Mouse (Mus musculus) heart, embryonic 15.5 days (tissue): ENCODE measurements around the gene Gm7361. TPM values are rescaled to one million over a fixed set of nuclear protein-coding genes. Genes with fewer than 3 reads are reported as not detected.
"Not testable (repeated sequence)": the region's sequence is repeated elsewhere in the genome, so short reads cannot be mapped to it uniquely, and the experiment has no call there.

Experiments used
- ATAC-seq: fragments of 200-750 bp; cut with Nextera tagmentation; replicated peaks from 2 replicates; pipeline ENCODE4 v1.8.0; 2017; ENCODE audit warnings: low read depth, moderate TSS enrichment; ENCODE audit not compliant: insufficient number of reproducible peaks, insufficient read depth, low FRiP score
- H3K27ac ChIP-seq: fragments of 300-500 bp; sonication (generic); 2 replicates; pipeline ENCODE4 v1.5.1; 2015; ENCODE audit warnings: mild to moderate bottlenecking, inconsistent platforms
- H3K27me3 ChIP-seq: fragments of 300-500 bp; sonication (generic); 2 replicates; pipeline ENCODE4 v1.6.1; 2015; ENCODE audit warnings: inconsistent platforms
- H3K36me3 ChIP-seq: fragments of 300-500 bp; sonication (generic); 2 replicates; pipeline ENCODE4 v1.6.1; 2015; ENCODE audit warnings: mild to moderate bottlenecking, inconsistent platforms
- H3K4me1 ChIP-seq: fragments of 300-500 bp; sonication (generic); replicated peaks from 2 replicates; pipeline ENCODE4 v1.6.1; 2015; ENCODE audit warnings: inconsistent platforms
- H3K4me2 ChIP-seq: fragments of 300-500 bp; sonication (generic); 2 replicates; pipeline ENCODE4 v1.6.1; 2015; ENCODE audit warnings: inconsistent platforms, mild to moderate bottlenecking, moderate library complexity
- H3K4me3 ChIP-seq: fragments of 300-500 bp; sonication (generic); 2 replicates; pipeline ENCODE4 v1.5.1; 2015; ENCODE audit warnings: mild to moderate bottlenecking, inconsistent platforms
- H3K9ac ChIP-seq: fragments of 300-500 bp; sonication (generic); 2 replicates; pipeline ENCODE4 v1.6.1; 2015; ENCODE audit warnings: mild to moderate bottlenecking, inconsistent platforms
- H3K9me3 ChIP-seq: fragments of 300-500 bp; sonication (generic); replicated peaks from 2 replicates; pipeline ENCODE4 v1.6.1; 2016; ENCODE audit warnings: inconsistent platforms
- WGBS: fragments of 180-500 bp; shearing (Covaris S2); methylation state at CpG from one replicate; pipeline ENCODE4 v1.1.7; 2015; ENCODE audit warnings: mixed read lengths; 5-methylcytosine and 5-hydroxymethylcytosine counted together
- polyA plus RNA-seq: library from polyadenylated mRNA; unstranded; fragments of >200 nt; fragmentation: Nextera tagmentation; extraction: Ambion mirVana; gene quantifications from 2 replicates; pipeline ENCODE4 v1.2.1, GENCODE M21; 2015

Gene Gm7361
- 0.05 TPM in 1 of 2 replicates, not detected in the other for polyA plus RNA-seq

DNA sequence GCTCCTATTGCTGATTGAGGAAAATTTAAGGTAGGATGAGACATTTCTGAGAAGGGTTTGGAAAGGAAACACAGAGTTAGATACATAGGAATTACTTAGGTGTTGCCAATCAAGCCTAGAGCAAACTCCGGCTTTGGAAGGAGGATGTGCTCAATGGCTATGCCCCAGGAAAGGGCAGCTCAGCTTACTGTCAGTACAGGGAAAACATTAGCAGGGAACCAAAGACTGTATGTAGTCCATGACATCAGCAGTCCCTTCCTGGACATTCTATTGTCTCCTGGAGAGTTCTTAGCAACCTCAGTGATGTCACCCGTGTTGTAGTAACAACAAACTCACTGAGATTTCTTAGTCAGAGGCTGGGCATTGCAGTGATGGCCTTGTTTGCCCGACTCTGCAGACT lies at the start of gene Gm7361:
Gm7361 (plus strand) TSS at position 301 of the 400 bp plus-strand sequence.
- not testable (repeated sequence) for ATAC-seq, H3K9ac ChIP-seq, H3K27me3 ChIP-seq, H3K4me3 ChIP-seq, H3K4me1 ChIP-seq, H3K4me2 ChIP-seq, H3K27ac ChIP-seq, H3K36me3 ChIP-seq, H3K9me3 ChIP-seq
- WGBS: 63% methylated on average over 3 of the region's 3 CpGs

DNA sequence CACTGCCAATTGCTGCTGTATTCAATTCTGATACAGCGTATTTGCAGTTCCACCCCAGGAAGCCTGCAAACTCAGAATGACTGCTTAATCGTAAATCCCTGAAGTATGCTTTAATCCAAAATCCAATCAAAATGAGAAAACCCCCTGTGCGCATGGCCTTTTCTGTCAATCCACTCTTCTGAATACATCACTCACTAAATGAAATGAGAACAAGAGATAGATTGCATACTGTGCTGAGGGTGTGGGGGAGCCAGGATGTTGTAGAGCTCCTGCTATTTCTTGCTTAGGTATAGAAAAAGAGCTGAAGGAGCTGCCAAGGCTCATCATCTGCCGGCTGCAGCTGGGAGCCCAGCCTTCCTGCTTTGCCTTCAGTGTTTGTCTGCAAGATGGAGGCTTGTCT lies 46.5 kb upstream of the Gm7361 start:
- Histone ChIP-seq H3K36me3 (no peaks in the 10 kb centered on the region), H3K27ac (no peak overlapping the region), H3K4me1 (no peaks in the 10 kb centered on the region), H3K9me3 (no peaks in the 10 kb centered on the region), H3K4me3 (no peak overlapping the region), H3K9ac (no peak overlapping the region), H3K4me2 (no peak overlapping the region), H3K27me3 (no peaks in the 10 kb centered on the region)
- 83% methylated on average over 4 of the region's 4 CpGs for WGBS
- no peak for ATAC-seq

DNA sequence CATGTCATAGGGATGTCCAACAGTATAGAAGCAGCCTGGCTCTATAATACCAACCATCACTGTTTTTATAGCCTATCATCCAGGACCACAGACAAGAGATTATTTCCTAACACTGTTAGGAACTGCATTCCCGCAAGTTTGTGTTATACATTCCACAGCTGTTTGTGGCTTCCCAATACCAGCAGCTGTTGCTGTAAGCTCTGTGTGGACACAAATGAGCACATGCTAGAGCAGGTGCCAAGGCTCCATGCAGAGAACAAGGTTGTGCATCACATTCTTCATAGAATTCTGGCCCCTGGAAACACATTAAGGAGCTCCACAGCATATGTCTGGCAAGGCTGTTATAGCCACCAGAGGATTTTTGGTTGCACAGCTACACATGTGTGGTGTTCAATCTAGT lies 35.4 kb upstream of the Gm7361 start:
- 60% methylated on average over 1 of the region's 1 CpGs for WGBS
- Histone ChIP-seq H3K9ac (no peak overlapping the region), H3K27ac (no peak overlapping the region), H3K9me3 (no peaks in the 10 kb centered on the region), H3K4me2 (no peak overlapping the region), H3K4me1 (no peaks in the 10 kb centered on the region), H3K36me3 (no peaks in the 10 kb centered on the region), H3K27me3 (no peaks in the 10 kb centered on the region), H3K4me3 (no peak overlapping the region)
- no peak for ATAC-seq

DNA sequence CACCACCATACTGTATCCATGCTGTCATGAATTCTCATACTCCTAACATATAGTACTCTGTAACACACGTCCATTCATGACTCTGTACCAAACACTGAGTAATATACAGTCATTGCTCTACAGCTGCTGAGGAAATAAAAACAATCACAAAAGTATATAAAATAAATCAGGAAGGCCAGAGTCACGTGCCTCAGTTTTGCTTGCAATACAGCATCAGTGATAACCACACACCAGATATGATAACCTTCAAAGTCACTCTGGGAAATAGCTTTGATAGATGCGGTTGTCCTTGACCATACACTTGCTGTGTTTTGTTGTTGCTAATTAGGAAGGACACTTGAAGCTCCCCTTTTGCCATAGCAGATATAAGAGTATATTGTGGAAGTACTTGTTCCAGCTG lies 9.2 kb downstream of the Gm7361 start:
- not testable (repeated sequence) for H3K9ac ChIP-seq, H3K27me3 ChIP-seq, H3K36me3 ChIP-seq, H3K27ac ChIP-seq, H3K4me1 ChIP-seq, ATAC-seq, H3K9me3 ChIP-seq, H3K4me2 ChIP-seq, H3K4me3 ChIP-seq
- 54% methylated on average over 3 of the region's 3 CpGs for WGBS

DNA sequence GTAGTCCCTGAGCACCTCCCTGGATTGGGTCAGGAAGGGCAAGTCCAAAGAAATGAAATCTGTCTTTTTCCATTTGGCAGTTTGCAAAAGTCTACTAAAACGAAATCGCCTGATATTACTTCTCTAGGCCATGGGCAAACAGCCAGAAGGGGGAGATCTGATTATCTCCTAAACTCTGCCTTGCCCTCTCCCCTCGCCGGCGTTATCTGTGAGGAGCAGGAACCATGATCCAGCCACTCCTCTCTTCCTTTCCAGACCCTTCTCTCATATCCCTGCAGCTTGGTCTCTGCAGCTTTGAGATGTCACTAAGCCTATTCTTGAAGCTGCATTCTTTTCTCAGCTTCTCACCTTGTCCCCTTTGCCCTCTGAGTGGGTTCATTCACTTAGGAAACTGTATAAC lies 22.9 kb downstream of the Gm7361 start:
- no peak for ATAC-seq

DNA sequence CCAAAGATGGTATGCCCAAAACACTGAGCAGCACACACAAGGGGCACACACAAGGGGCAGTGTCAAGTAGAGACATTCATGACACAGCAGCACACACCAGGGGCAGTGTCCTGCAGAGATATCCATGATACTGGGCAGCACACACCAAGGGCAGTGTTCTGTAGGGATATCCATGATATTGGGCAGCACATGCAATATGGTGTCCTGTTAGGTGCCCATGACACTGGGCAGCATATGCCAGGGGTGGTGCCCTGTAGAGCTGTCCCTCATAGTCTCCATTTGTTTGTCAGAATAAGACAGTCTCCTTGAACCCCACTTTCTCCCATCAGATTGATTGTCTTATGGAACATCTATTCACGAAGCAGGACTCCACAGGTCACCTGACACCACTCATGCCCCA lies 24.2 kb downstream of the Gm7361 start:
- ATAC-seq: no peak
- Histone ChIP-seq H3K9ac (no peak overlapping the region), H3K36me3 (no peaks in the 10 kb centered on the region), H3K4me2 (no peak overlapping the region), H3K4me3 (no peak overlapping the region), H3K27ac (no peak overlapping the region), H3K9me3 (no peaks in the 10 kb centered on the region), H3K27me3 (no peaks in the 10 kb centered on the region), H3K4me1 (no peaks in the 10 kb centered on the region)
- WGBS: 92% methylated on average over 1 of the region's 1 CpGs

More for the DNA sequence above, 22.9 kb downstream of the Gm7361 start:
- no peaks in the 10 kb centered on the region for H3K9me3 ChIP-seq
- H3K36me3 ChIP-seq: no peaks in the 10 kb centered on the region
- H3K4me1 ChIP-seq: no peaks in the 10 kb centered on the region
- H3K27ac ChIP-seq: no peak overlapping the region
- no peak overlapping the region for H3K4me2 ChIP-seq
- 51% methylated on average over 5 of the region's 5 CpGs for WGBS
- no peak overlapping the region for H3K4me3 ChIP-seq
- H3K9ac ChIP-seq: no peak overlapping the region
- no peaks in the 10 kb centered on the region for H3K27me3 ChIP-seq

DNA sequence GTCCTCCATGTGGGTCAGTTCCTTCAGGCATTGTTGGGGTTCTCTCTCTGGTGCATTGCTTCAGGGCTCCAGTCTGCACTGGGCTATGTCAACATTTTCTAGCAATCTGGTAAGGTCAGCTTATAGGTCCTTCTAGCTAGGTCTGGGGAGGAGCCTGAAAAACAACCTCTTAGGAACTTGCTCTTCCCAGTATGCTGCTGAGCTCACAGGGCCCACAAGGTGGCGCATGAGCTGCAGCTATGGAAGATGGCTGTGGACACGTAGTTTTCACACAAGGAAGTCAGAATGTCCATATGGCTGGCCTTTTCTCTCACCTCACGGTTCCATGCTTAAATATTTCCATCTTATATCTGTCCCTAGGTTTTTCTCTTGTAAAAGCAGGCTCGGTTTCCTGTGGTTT lies 24.8 kb downstream of the Gm7361 start:
- 3% methylated on average over 4 of the region's 4 CpGs for WGBS
- ATAC-seq: no peak
- Histone ChIP-seq H3K36me3 (no peaks in the 10 kb centered on the region), H3K9ac (no peak overlapping the region), H3K27me3 (no peaks in the 10 kb centered on the region), H3K27ac (no peak overlapping the region), H3K4me2 (no peak overlapping the region), H3K4me3 (no peak overlapping the region), H3K4me1 (no peaks in the 10 kb centered on the region), H3K9me3 (no peaks in the 10 kb centered on the region)

DNA sequence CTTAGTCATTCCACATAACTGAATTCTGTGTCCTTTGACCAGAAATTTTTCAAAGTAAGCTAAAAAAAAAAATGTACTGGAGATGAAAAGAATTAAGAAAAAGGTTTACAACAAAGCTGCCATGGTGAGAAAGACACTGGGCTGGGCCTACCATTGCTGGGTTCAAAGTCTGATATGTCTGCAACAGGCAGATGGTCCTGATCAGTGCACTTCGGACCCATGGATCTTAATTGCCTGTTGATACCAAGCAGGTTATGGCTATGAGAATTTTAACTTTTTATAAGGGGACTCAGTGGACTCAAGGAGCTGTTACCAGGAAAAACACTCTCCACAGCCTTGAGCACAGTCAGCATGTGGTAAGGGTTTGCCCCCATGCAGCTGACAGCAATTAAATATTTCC lies 25.9 kb downstream of the Gm7361 start:
- WGBS: 73% methylated on average over 1 of the region's 1 CpGs

DNA sequence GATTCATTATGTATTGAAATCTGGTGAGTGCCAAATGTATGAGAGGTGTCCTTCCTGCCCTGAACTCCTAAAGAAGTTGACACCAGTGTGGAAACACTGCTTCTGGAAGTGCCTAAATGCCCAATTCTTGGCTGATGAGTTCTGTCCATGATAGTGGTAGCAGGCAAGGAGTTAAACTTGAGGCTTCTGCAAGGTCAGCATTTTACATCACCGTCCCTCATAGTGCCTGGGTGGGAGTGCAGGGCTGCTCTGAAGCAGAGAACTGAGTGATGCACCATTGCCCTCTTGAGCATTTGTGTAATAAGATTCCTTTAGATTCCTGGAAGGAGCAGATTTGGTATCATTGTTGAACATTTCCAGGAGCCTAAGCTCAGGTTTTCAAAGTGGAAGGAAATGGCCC lies 34.1 kb downstream of the Gm7361 start:
- Histone ChIP-seq H3K4me1 (no peaks in the 10 kb centered on the region), H3K9me3 (no peaks in the 10 kb centered on the region), H3K27me3 (no peaks in the 10 kb centered on the region), H3K4me2 (no peak overlapping the region), H3K36me3 (no peaks in the 10 kb centered on the region), H3K9ac (no peak overlapping the region), H3K27ac (no peak overlapping the region), H3K4me3 (no peak overlapping the region)
- no peak for ATAC-seq
- 54% methylated on average over 1 of the region's 1 CpGs for WGBS

More for the DNA sequence above, 25.9 kb downstream of the Gm7361 start:
- no peaks in the 10 kb centered on the region for H3K4me1 ChIP-seq
- no peaks in the 10 kb centered on the region for H3K9me3 ChIP-seq
- H3K27me3 ChIP-seq: no peaks in the 10 kb centered on the region
- ATAC-seq: no peak
- H3K4me2 ChIP-seq: no peak overlapping the region
- H3K9ac ChIP-seq: no peak overlapping the region
- no peak overlapping the region for H3K27ac ChIP-seq
- H3K36me3 ChIP-seq: no peaks in the 10 kb centered on the region
- H3K4me3 ChIP-seq: no peak overlapping the region

DNA sequence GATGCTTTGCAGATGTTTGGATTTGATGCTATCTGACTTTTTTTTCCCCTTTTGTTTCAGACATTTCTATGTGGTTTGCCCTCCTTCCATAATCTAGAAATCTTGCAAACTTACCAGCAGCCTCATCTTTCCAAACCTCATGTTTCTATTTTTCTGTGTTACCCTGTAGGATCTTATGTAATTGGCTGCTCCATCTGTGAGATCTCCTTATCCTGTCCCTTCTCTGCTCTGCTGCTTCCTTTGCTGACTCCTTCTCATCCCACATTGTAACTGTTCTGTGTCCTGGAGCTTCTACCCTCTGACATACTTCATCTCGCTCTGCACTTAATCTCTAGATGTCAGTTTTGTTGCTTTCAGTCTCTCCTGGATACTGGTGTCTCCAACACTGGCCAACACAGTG lies 35.8 kb downstream of the Gm7361 start:
- Histone ChIP-seq H3K9ac (no peak overlapping the region), H3K4me2 (no peak overlapping the region), H3K4me3 (no peak overlapping the region), H3K27me3 (no peaks in the 10 kb centered on the region), H3K9me3 (no peaks in the 10 kb centered on the region), H3K27ac (no peak overlapping the region), H3K36me3 (no peaks in the 10 kb centered on the region), H3K4me1 (no peaks in the 10 kb centered on the region)
- ATAC-seq: no peak
- 52% methylated on average over 1 of the region's 1 CpGs for WGBS
